Mouse (Mus musculus) midbrain, embryonic 11.5 days (tissue): ENCODE results near the gene Lrrc15. TPM values are rescaled to one million over a fixed set of nuclear protein-coding genes. Genes with fewer than 3 reads are reported as not detected.

Source experiments
- ATAC-seq: fragments of 200-750 bp; cut with Nextera tagmentation; 2 replicates; pipeline ENCODE4 v1.8.0; 2017; ENCODE audit warnings: moderate TSS enrichment, moderate library complexity; ENCODE audit not compliant: low FRiP score
- DNase-seq: peaks from one replicate; pipeline ENCODE4 v3.0.0; 2015; ENCODE audit warnings: low spot score; ENCODE audit errors: missing footprints
- H3K27ac ChIP-seq: fragments of 300-500 bp; sonication (generic); 2 replicates; pipeline ENCODE4 v1.5.1; 2014; ENCODE audit warnings: low read depth, low read length
- H3K27me3 ChIP-seq: fragments of 300-500 bp; sonication (generic); 2 replicates; pipeline ENCODE4 v1.6.1; 2014; ENCODE audit warnings: mild to moderate bottlenecking, low read length, moderate library complexity, mixed read lengths; ENCODE audit not compliant: control insufficient read depth, insufficient read depth
- H3K36me3 ChIP-seq: fragments of 300-500 bp; sonication (generic); 2 replicates; pipeline ENCODE4 v1.6.1; 2014; ENCODE audit warnings: mild to moderate bottlenecking, low read length, moderate library complexity, mixed read lengths; ENCODE audit not compliant: control insufficient read depth, insufficient read depth
- H3K4me1 ChIP-seq: fragments of 300-500 bp; sonication (generic); 2 replicates; pipeline ENCODE4 v1.6.1; 2014; ENCODE audit warnings: low read length; ENCODE audit not compliant: control insufficient read depth, insufficient read depth
- H3K4me2 ChIP-seq: fragments of 300-500 bp; sonication (generic); 2 replicates; pipeline ENCODE4 v1.6.1; 2014; ENCODE audit warnings: mild to moderate bottlenecking, moderate library complexity
- H3K4me3 ChIP-seq: fragments of 300-500 bp; sonication (generic); 2 replicates; pipeline ENCODE4 v1.5.1; 2014; ENCODE audit warnings: low read depth, low read length
- H3K9ac ChIP-seq: fragments of 300-500 bp; sonication (generic); 2 replicates; pipeline ENCODE4 v1.6.1; 2014; ENCODE audit warnings: low read length
- H3K9me3 ChIP-seq: fragments of 300-500 bp; sonication (generic); 2 replicates; pipeline ENCODE4 v1.6.1; 2016; ENCODE audit warnings: low read length; ENCODE audit not compliant: control insufficient read depth
- WGBS: fragments of 180-500 bp; shearing (Covaris S2); extraction: QIAGEN DNeasy Blood & Tissue Kit; methylation state at CpG from one replicate; pipeline ENCODE4 v1.1.7; 2014; 5-methylcytosine and 5-hydroxymethylcytosine counted together
- polyA plus RNA-seq: library from polyadenylated mRNA; unstranded; fragments of >200 nt; fragmentation: Nextera tagmentation; extraction: Ambion mirVana; gene quantifications from 2 replicates; pipeline ENCODE4 v1.2.1, GENCODE M21; 2014

Gene Lrrc15
- polyA plus RNA-seq, 1 experiment from 2014 or later = 0.72 TPM

DNA sequence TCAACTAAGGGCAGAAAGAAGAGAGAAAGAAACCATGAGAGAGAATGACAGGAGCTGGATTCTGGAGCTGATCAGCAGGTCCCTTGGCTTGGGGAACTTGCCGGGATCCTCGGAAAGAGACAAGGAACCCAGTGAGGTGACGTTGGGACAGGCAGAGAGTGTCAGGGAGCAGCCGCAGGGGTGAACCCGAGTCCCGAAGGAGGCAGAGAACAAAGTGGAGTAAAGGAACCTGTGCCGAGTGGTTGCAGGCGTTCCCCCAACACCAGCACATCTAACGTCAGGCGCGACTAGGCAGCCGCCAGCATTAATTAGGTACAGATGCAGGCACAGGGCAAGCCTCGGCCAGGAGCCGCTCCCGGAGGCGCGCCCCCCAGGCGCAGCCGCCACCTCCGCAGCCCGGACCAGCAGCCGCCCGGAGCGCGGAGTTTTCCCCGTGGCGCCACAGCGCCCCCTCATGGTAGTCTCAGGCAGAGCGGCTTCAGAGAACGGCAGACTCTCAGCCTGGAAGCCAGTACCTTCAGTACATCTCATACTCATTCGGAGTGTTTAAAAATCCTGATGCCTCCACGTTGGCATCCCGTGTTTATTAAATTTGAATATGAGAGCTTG lies 46.9 kb downstream of the Lrrc15 start:
- 2% methylated on average over 33 of the region's 33 CpGs for WGBS
- H3K4me2 ChIP-seq = peak overlapping the region; percentile 52
- H3K4me1 ChIP-seq = peaks cover 2% of the 10 kb centered on the region; the same call in 1 of the 2 replicates
- DNase-seq (peak; percentile 99), ATAC-seq (peak; percentile 86)
- no peaks in the 10 kb centered on the region for H3K36me3 ChIP-seq
- no peaks in the 10 kb centered on the region for H3K9me3 ChIP-seq
- peaks cover 46% of the 10 kb centered on the region for H3K27me3 ChIP-seq
- no peak overlapping the region; the same call in 1 of the 2 replicates for H3K9ac ChIP-seq
- no peak overlapping the region for H3K27ac ChIP-seq
- peak overlapping the region; percentile 25 for H3K4me3 ChIP-seq

DNA sequence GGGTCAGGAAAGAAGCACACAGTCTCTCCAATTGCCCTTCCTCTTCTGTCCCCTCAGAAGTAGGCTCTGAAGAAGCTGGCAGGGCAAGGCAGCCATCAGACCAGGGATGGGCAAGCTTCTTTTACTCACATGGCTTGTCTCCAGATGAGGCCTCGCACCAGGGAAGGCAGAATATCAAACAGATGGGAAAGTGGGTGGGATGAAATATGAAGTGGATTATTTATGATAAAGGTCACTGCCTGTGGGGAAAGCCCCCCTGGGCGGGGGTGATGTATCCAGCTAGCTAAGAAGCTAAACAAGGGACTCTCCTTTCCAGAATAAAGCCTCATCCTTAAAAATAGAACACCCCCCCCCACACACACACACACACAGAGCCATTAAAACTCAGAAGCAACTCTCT lies 47.5 kb downstream of the Lrrc15 start:
- no peak overlapping the region for H3K27ac ChIP-seq
- no peak overlapping the region for H3K4me3 ChIP-seq
- DNase-seq = no peak
- H3K27me3 ChIP-seq = peaks cover 44% of the 10 kb centered on the region
- 51% methylated on average over 2 of the region's 2 CpGs for WGBS
- no peak overlapping the region for H3K4me2 ChIP-seq
- ATAC-seq = no peak
- no peaks in the 10 kb centered on the region for H3K9me3 ChIP-seq
- H3K36me3 ChIP-seq = no peaks in the 10 kb centered on the region
- H3K9ac ChIP-seq = no peak overlapping the region
- peaks cover 2% of the 10 kb centered on the region; the same call in 1 of the 2 replicates for H3K4me1 ChIP-seq

DNA sequence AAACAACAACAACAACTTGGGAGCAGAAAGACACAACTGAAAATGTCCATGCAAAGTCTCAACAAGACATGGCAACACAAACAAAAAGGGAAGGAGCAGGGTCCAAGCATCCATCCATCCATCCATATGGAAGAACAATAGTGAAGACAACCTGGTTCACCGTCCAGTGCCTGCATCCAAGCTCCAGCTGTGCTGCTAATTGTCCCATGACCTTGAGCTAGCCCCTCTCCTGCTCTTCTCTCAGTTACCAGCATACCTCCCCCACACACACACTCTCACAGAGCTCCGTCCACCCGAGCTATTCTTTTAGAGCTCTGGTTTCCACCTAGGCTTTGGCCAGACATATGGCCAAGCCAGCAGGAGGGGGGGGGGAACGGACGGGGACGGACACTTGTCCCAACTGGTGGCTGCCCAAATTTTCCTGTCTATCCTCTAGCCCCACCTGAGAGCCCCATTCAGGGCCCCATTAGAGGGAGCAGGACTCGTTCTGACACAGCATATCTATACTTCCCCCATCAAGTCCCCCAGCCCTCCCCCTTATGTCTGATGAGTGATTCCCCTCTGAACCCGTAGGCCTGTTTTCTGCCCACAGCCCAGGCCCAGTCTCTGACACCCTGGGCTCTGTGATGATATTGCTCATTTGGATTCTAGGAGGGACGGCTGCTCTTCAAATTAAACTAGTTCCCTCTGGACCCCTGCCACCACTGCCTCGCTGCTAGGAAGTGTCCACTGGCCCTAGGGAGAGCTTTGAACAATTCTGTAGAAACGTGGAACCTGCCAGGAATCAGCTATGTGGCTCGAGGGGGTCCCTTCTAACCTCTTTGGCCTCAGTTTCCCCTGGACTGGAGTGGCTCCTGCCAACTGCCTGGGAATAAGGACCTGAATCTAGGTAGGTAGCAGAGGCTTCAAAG lies 48.2 kb downstream of the Lrrc15 start:
- H3K4me1 ChIP-seq = peaks cover 2% of the 10 kb centered on the region; the same call in 1 of the 2 replicates
- peaks cover 44% of the 10 kb centered on the region for H3K27me3 ChIP-seq
- ATAC-seq (no peak), DNase-seq (peak; percentile 86)
- 62% methylated on average over 12 of the region's 12 CpGs for WGBS
- no peaks in the 10 kb centered on the region for H3K36me3 ChIP-seq
- H3K4me2 ChIP-seq = no peak overlapping the region
- H3K9me3 ChIP-seq = no peaks in the 10 kb centered on the region
- no peak overlapping the region for H3K4me3 ChIP-seq
- H3K27ac ChIP-seq = no peak overlapping the region
- H3K9ac ChIP-seq = no peak overlapping the region

GRCm38 (mm10) chr16:30234077-30234476 lies 49.0 kb downstream of the Lrrc15 start:
- DNase-seq = no peak
- Histone ChIP-seq H3K27me3 (peaks cover 44% of the 10 kb centered on the region), H3K36me3 (no peaks in the 10 kb centered on the region), H3K4me3 (no peak overlapping the region), H3K9me3 (no peaks in the 10 kb centered on the region), H3K4me2 (no peak overlapping the region), H3K9ac (no peak overlapping the region), H3K4me1 (peaks cover 2% of the 10 kb centered on the region; the same call in 1 of the 2 replicates), H3K27ac (no peak overlapping the region)
- ATAC-seq = no peak
- 53% methylated on average over 8 of the region's 8 CpGs for WGBS

DNA sequence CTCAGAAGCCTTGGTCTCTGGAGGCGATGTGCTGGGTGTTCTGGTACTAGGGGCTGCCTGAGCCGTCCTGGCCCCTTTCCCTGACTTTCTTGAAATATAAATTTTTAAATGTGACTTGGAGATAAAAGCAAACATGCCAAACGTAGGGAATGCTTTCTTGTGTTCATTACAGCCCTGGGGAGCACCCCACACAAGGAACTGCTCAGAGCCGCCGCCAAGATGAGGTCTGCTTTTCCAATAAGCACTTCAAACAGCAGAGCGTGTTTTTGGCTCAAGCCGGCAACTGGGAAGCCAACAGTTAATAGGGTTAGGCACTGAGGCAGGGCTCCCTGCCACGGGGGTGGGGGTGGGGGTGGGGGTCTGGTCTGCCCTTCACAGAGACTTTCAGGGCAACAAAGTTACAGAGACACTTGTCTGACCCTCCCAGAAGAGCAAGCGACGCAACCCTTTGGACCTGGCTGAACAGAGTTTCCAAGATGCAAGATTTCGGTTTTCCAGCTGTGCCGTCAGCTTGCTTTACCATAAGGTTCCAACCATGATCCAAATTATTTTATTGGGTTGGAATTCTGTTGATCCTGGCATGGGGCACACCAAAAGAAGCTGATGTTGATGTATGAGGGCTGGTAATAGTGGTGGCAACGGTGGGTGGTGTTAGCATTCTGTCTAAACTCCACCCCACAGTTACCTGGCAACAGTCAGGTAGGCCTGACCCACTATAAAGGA lies 51.0 kb downstream of the Lrrc15 start:
- Histone ChIP-seq H3K9me3 (no peaks in the 10 kb centered on the region), H3K9ac (no peak overlapping the region), H3K4me1 (peaks cover 2% of the 10 kb centered on the region; the same call in 1 of the 2 replicates), H3K36me3 (no peaks in the 10 kb centered on the region), H3K4me2 (no peak overlapping the region), H3K27me3 (peaks cover 36% of the 10 kb centered on the region), H3K4me3 (no peak overlapping the region), H3K27ac (no peak overlapping the region)
- DNase-seq = no peak
- no peak for ATAC-seq
- WGBS = 32% methylated on average over 13 of the region's 13 CpGs

- no peaks in the 10 kb centered on the region for H3K9me3 ChIP-seq
- DNase-seq (no peak), ATAC-seq (no peak)
- H3K36me3 ChIP-seq = no peaks in the 10 kb centered on the region
- H3K4me1 ChIP-seq = peaks cover 3% of the 10 kb centered on the region; the same call in 1 of the 2 replicates
- no peak overlapping the region for H3K4me3 ChIP-seq
- H3K9ac ChIP-seq = no peak overlapping the region
- H3K4me2 ChIP-seq = no peak overlapping the region
- no peak overlapping the region for H3K27ac ChIP-seq
- 75% methylated on average over 7 of the region's 7 CpGs for WGBS
- peaks cover 2% of the 10 kb centered on the region for H3K27me3 ChIP-seq
Observed at GRCm38 (mm10) chr16:30227352-30227751, 55.7 kb downstream of the Lrrc15 start.

DNA sequence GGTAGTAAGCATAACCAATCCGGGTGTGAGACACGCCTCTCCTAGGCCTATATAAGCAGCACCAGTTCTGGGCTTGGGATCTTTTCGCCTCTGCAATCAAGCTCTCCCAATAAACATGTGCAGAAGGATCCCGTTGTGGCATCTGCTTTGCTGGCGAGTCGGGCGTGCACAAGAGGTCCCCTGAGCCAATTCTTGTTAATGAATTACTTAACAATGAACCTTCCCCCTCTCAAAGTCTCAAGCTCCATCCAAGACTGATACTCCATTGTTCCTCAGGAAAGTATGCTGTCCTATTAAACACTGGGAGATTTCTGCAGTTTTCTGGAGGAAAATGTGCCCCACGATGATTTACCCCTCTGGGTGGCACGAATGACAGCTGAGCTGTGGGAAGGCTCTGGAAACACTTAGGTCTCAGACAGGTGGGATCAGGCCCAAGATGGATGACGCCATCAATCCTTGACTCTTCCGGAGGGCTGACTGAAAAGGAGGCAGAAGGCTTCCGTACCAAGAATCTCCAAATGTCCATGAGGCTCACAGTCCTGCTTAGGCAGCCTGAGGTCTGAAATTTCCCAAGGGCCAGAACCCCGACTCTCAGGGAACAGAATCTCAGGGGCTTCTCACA lies 61.8 kb downstream of the Lrrc15 start:
- Histone ChIP-seq H3K9ac (no peak overlapping the region), H3K4me2 (no peak overlapping the region), H3K27ac (no peak overlapping the region), H3K36me3 (no peaks in the 10 kb centered on the region), H3K27me3 (peaks cover 31% of the 10 kb centered on the region), H3K4me3 (no peak overlapping the region), H3K9me3 (no peaks in the 10 kb centered on the region), H3K4me1 (peaks cover 3% of the 10 kb centered on the region; the same call in 1 of the 2 replicates)
- 93% methylated on average over 13 of the region's 13 CpGs for WGBS
- DNase-seq = no peak
- ATAC-seq = no peak
